Mouse (Mus musculus) liver, embryonic 14.5 days (tissue): Measurements from ENCODE around the gene Ifih1. TPM values are rescaled to one million over a fixed set of nuclear protein-coding genes. Genes with fewer than 3 reads are reported as not detected.

ENCODE experiments used
- ATAC-seq: fragments of 200-750 bp; cut with Nextera tagmentation; 2 replicates; pipeline ENCODE4 v1.8.0; 2017; ENCODE audit warnings: moderate number of reproducible peaks, mild to moderate bottlenecking, moderate library complexity; ENCODE audit not compliant: insufficient read depth
- DNase-seq, 3 experiments: peaks; one replicate each; pipeline ENCODE4 v3.0.0-alpha.2; 2012 to 2013; ENCODE audit warnings: low read depth in 3 of 3, low spot score in 3 of 3
- H3K27ac ChIP-seq: fragments of 300-500 bp; sonication (generic); 2 replicates; pipeline ENCODE4 v1.5.1; 2014; ENCODE audit warnings: moderate library complexity, mild to moderate bottlenecking, control low read depth, inconsistent platforms
- H3K27me3 ChIP-seq: fragments of 300-500 bp; sonication (generic); 2 replicates; pipeline ENCODE4 v1.6.1; 2014; ENCODE audit warnings: mild to moderate bottlenecking, low read length, moderate library complexity; ENCODE audit not compliant: control insufficient read depth, insufficient read depth
- H3K36me3 ChIP-seq: fragments of 300-500 bp; sonication (generic); replicated peaks from 2 replicates; pipeline ENCODE4 v1.6.1; 2014; ENCODE audit warnings: low read depth; ENCODE audit not compliant: control insufficient read depth, insufficient read depth
- H3K4me1 ChIP-seq, 2 experiments: fragments of 200-500 bp in 1 of 2; fragments of 300-500 bp in 1 of 2; sonication (generic) in 1 of 2; replicated peaks; 2 replicates each; pipeline ENCODE4 v1.6.1; 2012 to 2014; ENCODE audit warnings: antibody characterized with exemption in 1 of 2, inconsistent platforms in 1 of 2, low read length in 1 of 2; ENCODE audit not compliant: control insufficient read depth in 2 of 2, insufficient read depth in 2 of 2
- H3K4me2 ChIP-seq: fragments of 300-500 bp; sonication (generic); 2 replicates; pipeline ENCODE4 v1.6.1; 2014; ENCODE audit warnings: low read depth, mild to moderate bottlenecking, control low read depth, moderate library complexity
- H3K4me3 ChIP-seq, 2 experiments: fragments of 200-500 bp in 1 of 2; fragments of 300-500 bp in 1 of 2; sonication (generic) in 1 of 2; 2 replicates each; pipeline ENCODE4 v1.5.1; 2012 to 2014; ENCODE audit warnings: low read depth in 2 of 2, low read length in 2 of 2, mild to moderate bottlenecking in 2 of 2, control low read depth in 1 of 2, inconsistent platforms in 1 of 2, moderate library complexity in 1 of 2; ENCODE audit not compliant: insufficient read depth in 1 of 2
- H3K9ac ChIP-seq: fragments of 300-500 bp; sonication (generic); replicated peaks from 2 replicates; pipeline ENCODE4 v1.6.1; 2014; ENCODE audit warnings: mild to moderate bottlenecking, control low read depth, moderate library complexity
- H3K9me3 ChIP-seq: fragments of 300-500 bp; sonication (generic); 2 replicates; pipeline ENCODE4 v1.6.1; 2016; ENCODE audit warnings: low read length, mixed read lengths; ENCODE audit not compliant: control insufficient read depth
- CTCF ChIP-seq: IDR thresholded peaks from 2 replicates; pipeline ENCODE4 v1.5.1; 2016; ENCODE audit warnings: antibody characterized with exemption, low read depth, control low read depth
- EP300 ChIP-seq: IDR thresholded peaks from 2 replicates; pipeline ENCODE4 v1.6.1; 2016; ENCODE audit warnings: antibody characterized with exemption, low read depth
- WGBS: fragments of 180-500 bp; shearing (Covaris S2); extraction: QIAGEN DNeasy Blood & Tissue Kit; methylation state at CpG from one replicate; pipeline ENCODE4 v1.1.7; 2014; ENCODE audit not compliant: insufficient replicate concordance; 5-methylcytosine and 5-hydroxymethylcytosine counted together
- polyA plus RNA-seq, 2 experiments: library from polyadenylated mRNA; depleted of rRNA in 1 of 2; stranded (reverse) in 1 of 2; unstranded in 1 of 2; fragments of >200 nt; fragmentation: Nextera tagmentation in 1 of 2; extraction: Ambion mirVana in 1 of 2; gene quantifications; 2 replicates each; pipeline versions ENCODE4 v1.2.1 to v1.2.3; 2012 to 2014

Ifih1 gene
- polyA plus RNA-seq, 2 experiments: 1.5 to 2.9 TPM

DNA sequence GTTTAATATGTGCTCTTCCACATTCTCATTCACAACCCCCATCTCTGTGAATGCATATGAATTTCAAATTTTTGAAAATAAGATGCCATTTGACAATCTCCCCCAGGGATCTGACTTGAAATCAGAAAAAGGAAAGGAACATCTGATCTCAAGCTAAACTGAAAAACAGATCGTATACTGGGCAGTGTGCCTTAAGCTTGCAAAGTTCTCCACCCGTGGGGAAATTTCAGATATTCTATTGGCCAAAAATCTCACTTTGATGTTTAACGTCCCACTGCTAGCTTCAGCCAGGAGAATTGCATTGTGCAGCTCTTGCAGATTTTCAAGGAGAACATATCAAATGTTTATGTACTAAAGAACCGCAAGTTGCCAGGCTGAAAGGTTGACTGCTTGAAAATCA is 96.9 kb downstream of the Ifih1 start:
- TF ChIP-seq CTCF: no peak
- TF ChIP-seq EP300: no peak
- Histone ChIP-seq H3K4me3 (no peak overlapping the region), H3K27ac (no peak overlapping the region), H3K36me3 (no peaks in the 10 kb centered on the region), H3K9ac (no peak overlapping the region), H3K9me3 (no peaks in the 10 kb centered on the region), H3K27me3 (no peaks in the 10 kb centered on the region), H3K4me2 (no peak overlapping the region), H3K4me1 (no peaks in the 10 kb centered on the region)
- no peak for DNase-seq
- no peak for ATAC-seq
- WGBS: 70% methylated on average over 4 of the region's 4 CpGs

DNA sequence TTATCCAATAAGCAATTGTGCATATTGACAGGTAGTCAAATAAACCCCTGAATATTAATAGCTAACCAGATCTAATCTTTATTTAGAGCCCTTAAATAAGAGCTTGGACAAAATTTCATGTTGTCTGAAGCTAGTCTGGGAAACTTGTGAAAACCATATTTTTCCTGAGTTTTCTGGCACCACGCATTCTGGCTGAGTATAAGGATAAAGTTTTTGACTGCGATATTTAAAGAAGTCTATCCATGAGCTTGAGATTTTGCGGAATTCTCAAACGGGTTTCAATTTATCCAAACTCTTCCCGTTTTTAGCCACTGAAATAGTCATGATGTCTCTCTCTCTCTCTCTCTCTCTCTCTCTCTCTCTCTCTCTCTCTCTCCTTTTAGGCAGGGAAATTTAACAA is 98.0 kb downstream of the Ifih1 start:
- WGBS: 76% methylated on average over 5 of the region's 5 CpGs
- Histone ChIP-seq H3K27ac (no peak overlapping the region), H3K9ac (no peak overlapping the region), H3K4me1 (no peaks in the 10 kb centered on the region), H3K27me3 (no peaks in the 10 kb centered on the region), H3K9me3 (no peaks in the 10 kb centered on the region), H3K4me2 (no peak overlapping the region), H3K4me3 (no peak overlapping the region), H3K36me3 (no peaks in the 10 kb centered on the region)
- ATAC-seq (no peak), DNase-seq (no peak)
- TF ChIP-seq CTCF (no peak), EP300 (no peak)

Other genes with a start within 250 kb of the Ifih1 start
- 1.7 and 2.3 TPM in 2 replicates for gene Dpp4, start 234.0 kb downstream of the Ifih1 start, polyA plus RNA-seq (2012; rRNA removed)
- gene Dpp4, start 234.0 kb downstream of the Ifih1 start, polyA plus RNA-seq (2014; fragmentation: Nextera tagmentation; extraction: Ambion mirVana): 4.4 and 5.3 TPM in 2 replicates
- gene Gcg, start 162.6 kb downstream of the Ifih1 start, polyA plus RNA-seq (2012; rRNA removed): 0.03 TPM in 1 of 2 replicates, not detected in the other
- gene Gcg, start 162.6 kb downstream of the Ifih1 start, polyA plus RNA-seq (2014; fragmentation: Nextera tagmentation; extraction: Ambion mirVana): 0.15 TPM in 1 of 2 replicates, not detected in the other
- gene Fap, start 72.2 kb downstream of the Ifih1 start, polyA plus RNA-seq (2012; rRNA removed): 0.10 and 0.12 TPM in 2 replicates
- 0.17 TPM in 1 of 2 replicates, not detected in the other for gene Fap, start 72.2 kb downstream of the Ifih1 start, polyA plus RNA-seq (2014; fragmentation: Nextera tagmentation; extraction: Ambion mirVana)
- 1.8 and 2.8 TPM in 2 replicates for gene Gca, start 18.0 kb upstream of the Ifih1 start, polyA plus RNA-seq (2012; rRNA removed)
- gene Gca, start 18.0 kb upstream of the Ifih1 start, polyA plus RNA-seq (2014; fragmentation: Nextera tagmentation; extraction: Ambion mirVana): 1.9 and 2.1 TPM in 2 replicates